8 mouse cellular contexts compared by ENCODE assay signal in the genomic region with DNA sequence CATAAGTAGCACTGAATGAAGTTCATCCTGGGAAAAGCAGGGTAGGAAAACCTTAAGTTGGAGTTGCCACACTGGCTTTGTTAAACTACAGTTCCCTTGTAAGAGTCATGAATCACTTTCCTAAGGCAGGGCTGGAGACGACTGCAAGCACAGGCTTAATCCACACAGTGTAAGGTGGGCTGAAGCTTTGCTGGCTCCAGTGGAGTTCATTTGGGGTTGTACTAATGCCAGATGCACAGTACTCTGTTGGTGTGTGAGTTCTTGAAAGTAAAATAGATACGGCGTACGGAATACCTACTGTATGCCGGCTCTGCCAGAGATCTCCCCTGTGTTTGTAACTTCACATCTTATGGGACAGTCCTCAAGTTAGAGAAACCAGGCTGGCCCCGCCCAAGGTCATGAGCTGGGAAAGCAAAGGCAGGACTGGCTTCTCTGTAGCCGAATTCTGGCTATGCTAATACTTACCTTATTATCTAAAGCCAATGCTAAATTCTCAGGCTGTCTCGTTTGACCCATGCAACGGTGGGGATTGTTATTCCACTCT. TPM values are rescaled to one million over a fixed set of nuclear protein-coding genes. Genes with fewer than 3 reads are reported as not detected.
A peak's percentile ranks its signal among the peaks of the same experiment; 100 is the strongest.
DNase-seq lines count a peak whose midpoint lies in the region; ATAC-seq and TF ChIP-seq lines count a peak whose summit lies in the region.

No protein-coding gene starts in this region.

- no peak for TF ChIP-seq EP300 in lung, postnatal 0 days (IDR thresholded peaks at IDR 0.05)

- H3K4me1 ChIP-seq in lung, postnatal 0 days (ENCODE audit: insufficient read depth, low read depth, low read length) = peaks cover 7% of the 10 kb centered on the region
- peaks cover 11% of the 10 kb centered on the region for H3K4me1 ChIP-seq in forebrain, embryonic 16.5 days (replicated peaks; ENCODE audit: control insufficient read depth, insufficient read depth, low read length)
- H3K4me1 ChIP-seq in kidney, postnatal 0 days (replicated peaks; ENCODE audit: insufficient read depth, low read length) = peaks cover 11% of the 10 kb centered on the region; the same call in 1 of the 2 replicates
- peaks cover 19% of the 10 kb centered on the region for H3K4me1 ChIP-seq in neural tube, embryonic 15.5 days

- ATAC-seq in lung, postnatal 0 days = 0 out of 2 replicates have a peak, but pooled peaks have one; percentile 5
- ATAC-seq in forebrain, embryonic 16.5 days = peak; percentile 13
- ATAC-seq in kidney, postnatal 0 days (replicated peaks; ENCODE audit: low FRiP score, low read depth) = no peak
- peak; percentile 29 for ATAC-seq in neural tube, embryonic 15.5 days (ENCODE audit: low FRiP score)

- no peaks in the 10 kb centered on the region for H3K27me3 ChIP-seq in lung, postnatal 0 days (replicated peaks; ENCODE audit: insufficient read depth, low read length)
- no peaks in the 10 kb centered on the region for H3K27me3 ChIP-seq in forebrain, embryonic 16.5 days (replicated peaks; ENCODE audit: control insufficient read depth, insufficient read depth, low read length)
- H3K27me3 ChIP-seq in kidney, postnatal 0 days (ENCODE audit: insufficient read depth, low read length) = no peaks in the 10 kb centered on the region
- H3K27me3 ChIP-seq in neural tube, embryonic 15.5 days (replicated peaks) = no peaks in the 10 kb centered on the region

- H3K9me3 ChIP-seq in lung, postnatal 0 days (ENCODE audit: low read length) = 0 out of 2 replicates have a peak, but pooled peaks cover 3% of the 10 kb centered on the region
- no peaks in the 10 kb centered on the region for H3K9me3 ChIP-seq in forebrain, embryonic 16.5 days (ENCODE audit: control insufficient read depth, low read length)
- H3K9me3 ChIP-seq in kidney, postnatal 0 days (replicated peaks; ENCODE audit: low read length) = no peaks in the 10 kb centered on the region
- no peaks in the 10 kb centered on the region for H3K9me3 ChIP-seq in neural tube, embryonic 15.5 days (replicated peaks)

- no peak for DNase-seq in lung, postnatal 0 days (ENCODE audit: low spot score)
- no peak for DNase-seq in lung, postnatal 4 days
- peak; percentile 50 for DNase-seq in kidney, postnatal 0 days (ENCODE audit: low spot score)
- DNase-seq in spleen, adult 18-20 months = no peak
- no peak for DNase-seq in left cerebral cortex, postnatal 10 days (ENCODE audit: extremely low spot score in 1 of 2, low spot score in 2 of 2)
- DNase-seq in frontal cortex, postnatal 25 days (ENCODE audit: low spot score in 2 of 2) = no peak

- intact Hi-C loops in left cerebral cortex, postnatal 10 days (cut with DNase I) = loop anchor here (5.0 kb wide), 1 partner anchor 67 kb away; a partner anchor contains a TSS

- peak overlapping the region; percentile 74; the same call in 1 of the 2 replicates for H3K27ac ChIP-seq in lung, postnatal 0 days (ENCODE audit: low read length)
- H3K27ac ChIP-seq in forebrain, embryonic 16.5 days (ENCODE audit: low read length) = no peak overlapping the region
- H3K27ac ChIP-seq in kidney, postnatal 0 days = peak overlapping the region; percentile 93
- peak overlapping the region; percentile 91 for H3K27ac ChIP-seq in neural tube, embryonic 15.5 days (replicated peaks)

- H3K9ac ChIP-seq in lung, postnatal 0 days (replicated peaks; ENCODE audit: low read depth) = peak overlapping the region; percentile 64; the same call in 1 of the 2 replicates
- H3K9ac ChIP-seq in forebrain, embryonic 16.5 days (replicated peaks; ENCODE audit: low read depth, low read length) = peak overlapping the region; percentile 70; the same call in 1 of the 2 replicates
- H3K9ac ChIP-seq in kidney, postnatal 0 days (ENCODE audit: low read depth, low read length) = peak overlapping the region; percentile 78
- H3K9ac ChIP-seq in neural tube, embryonic 15.5 days (replicated peaks) = peak overlapping the region; percentile 64

- peak overlapping the region; percentile 40 for H3K4me3 ChIP-seq in lung, postnatal 0 days (ENCODE audit: low read depth, low read length)
- no peak overlapping the region for H3K4me3 ChIP-seq in forebrain, embryonic 16.5 days (replicated peaks; ENCODE audit: low read length)
- peak overlapping the region; percentile 44 for H3K4me3 ChIP-seq in kidney, postnatal 0 days (replicated peaks; ENCODE audit: low read depth, low read length)
- peak overlapping the region; percentile 45 for H3K4me3 ChIP-seq in neural tube, embryonic 15.5 days (replicated peaks)

- no peak for TF ChIP-seq CTCF in lung, postnatal 0 days (IDR thresholded peaks at IDR 0.05)
- TF ChIP-seq CTCF in kidney, postnatal 0 days (IDR thresholded peaks at IDR 0.05; ENCODE audit: low read depth) = no peak

- WGBS in lung, postnatal 0 days = 61% methylated on average over 9 of the region's 9 CpGs
- 71% methylated on average over 9 of the region's 9 CpGs for WGBS in forebrain, embryonic 16.5 days
- WGBS in kidney, postnatal 0 days = 62% methylated on average over 9 of the region's 9 CpGs
- WGBS in neural tube, embryonic 15.5 days = 77% methylated on average over 9 of the region's 9 CpGs

- H3K36me3 ChIP-seq in lung, postnatal 0 days (ENCODE audit: insufficient read depth, low read length) = no peaks in the 10 kb centered on the region
- no peaks in the 10 kb centered on the region for H3K36me3 ChIP-seq in forebrain, embryonic 16.5 days (ENCODE audit: control insufficient read depth, insufficient read depth)
- H3K36me3 ChIP-seq in kidney, postnatal 0 days (ENCODE audit: insufficient read depth, low read length) = no peaks in the 10 kb centered on the region
- no peaks in the 10 kb centered on the region for H3K36me3 ChIP-seq in neural tube, embryonic 15.5 days

- H3K4me2 ChIP-seq in lung, postnatal 0 days (replicated peaks; ENCODE audit: low read depth, low read length) = peak overlapping the region; percentile 75
- peak overlapping the region; percentile 67; the same call in 1 of the 2 replicates for H3K4me2 ChIP-seq in forebrain, embryonic 16.5 days (ENCODE audit: low read length)
- H3K4me2 ChIP-seq in kidney, postnatal 0 days (ENCODE audit: low read length) = peak overlapping the region; percentile 70
- peak overlapping the region; percentile 73 for H3K4me2 ChIP-seq in neural tube, embryonic 15.5 days

RNA-seq across cellular contexts. Expression of a gene that starts 3.3 kb away (rescaled TPM):
- polyA plus RNA-seq in lung, postnatal 0 days (2015; fragmentation: Nextera tagmentation; extraction: Ambion mirVana) = 7.6 and 9.7 TPM in 2 replicates
- polyA plus RNA-seq in forebrain, embryonic 16.5 days (2015; fragmentation: Nextera tagmentation; extraction: Ambion mirVana) = 2.9 and 3.3 TPM in 2 replicates
- polyA plus RNA-seq in kidney, postnatal 0 days (2015; fragmentation: Nextera tagmentation; extraction: Ambion mirVana) = 9.8 and 10.1 TPM in 2 replicates
- polyA plus RNA-seq in neural tube, embryonic 15.5 days (2015; fragmentation: Nextera tagmentation; extraction: Ambion mirVana) = 5.1 and 6.0 TPM in 2 replicates
- 1 to 10 TPM; 3.6 to 3.7 TPM for total RNA-seq in left cerebral cortex, postnatal 10 days (2021)
